Mouse (Mus musculus): ENCODE results near the gene Clec2d.
A peak's percentile ranks its signal among the peaks of the same experiment; 100 is the strongest.

The Clec2d gene

GRCm38 (mm10) chr6:129224090-129224489 lies 43.7 kb downstream of the Clec2d start:
- no peak for DNase-seq (ENCODE audit: low spot score)

GRCm38 (mm10) chr6:129225078-129225477 lies 44.7 kb downstream of the Clec2d start:
- DNase-seq (ENCODE audit: low spot score), result no peak

GRCm38 (mm10) chr6:129228935-129229773 lies 48.7 kb downstream of the Clec2d start:
- DNase-seq (ENCODE audit: low spot score), result no peak

GRCm38 (mm10) chr6:129229774-129230578 lies 49.6 kb downstream of the Clec2d start:
- peak; percentile 74 for DNase-seq (ENCODE audit: low spot score)

GRCm38 (mm10) chr6:129232005-129232841 lies 51.8 kb downstream of the Clec2d start:
- DNase-seq (ENCODE audit: low spot score), result no peak

GRCm38 (mm10) chr6:129232842-129233205 lies 52.4 kb downstream of the Clec2d start:
- DNase-seq (ENCODE audit: low spot score), result no peak

- DNase-seq (ENCODE audit: low spot score), result no peak
These were observed 53.0 kb downstream of the Clec2d start for GRCm38 (mm10) chr6:129233366-129233954.

GRCm38 (mm10) chr6:129233955-129234369 lies 53.5 kb downstream of the Clec2d start:
- no peak for DNase-seq (ENCODE audit: low spot score)

- DNase-seq (ENCODE audit: low spot score), result no peak
These were observed 54.3 kb downstream of the Clec2d start for GRCm38 (mm10) chr6:129234456-129235360.

- no peak for DNase-seq (ENCODE audit: low spot score)
These were observed 55.5 kb downstream of the Clec2d start for GRCm38 (mm10) chr6:129235855-129236461.
